Mouse (Mus musculus) kidney, postnatal 25 days (tissue): ENCODE data around the gene Tnfrsf11a.
"Not testable (repeated sequence)": the region's sequence is repeated elsewhere in the genome, so short reads cannot be mapped to it uniquely, and the experiment has no call there.

Experiments used
- DNase-seq, 2 experiments: peaks; one replicate each; pipeline ENCODE4 v3.0.0; 2021; ENCODE audit warnings: mixed read lengths in 2 of 2

Gene Tnfrsf11a

GRCm38 (mm10) chr1:105786731-105787357 lies 6.3 kb downstream of the Tnfrsf11a start:
- peak; percentile 34 to 64 for DNase-seq

- no peak for DNase-seq
These were observed 9.6 kb downstream of the Tnfrsf11a start for GRCm38 (mm10) chr1:105790103-105790502.

DNA sequence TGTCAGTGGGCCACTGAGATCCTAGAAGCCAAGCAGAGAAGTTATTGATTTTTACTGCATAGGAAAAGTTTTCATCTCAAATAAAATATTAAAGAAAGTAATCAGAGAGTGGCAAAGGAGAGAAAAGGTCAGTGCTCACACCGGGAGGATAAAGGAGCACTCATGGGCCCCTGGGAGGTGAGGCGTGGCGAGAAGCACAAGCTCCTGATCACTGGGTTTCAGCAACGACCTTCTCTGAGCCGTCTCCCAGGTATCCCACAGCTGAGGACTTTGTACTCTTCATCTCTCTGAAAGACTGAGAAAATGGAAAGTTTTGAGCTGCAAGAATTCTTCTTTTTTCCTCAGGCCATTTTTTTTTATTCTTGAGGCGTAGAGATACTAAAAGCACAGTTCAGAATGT lies 14.2 kb downstream of the Tnfrsf11a start:
- no peak for DNase-seq

- no peak for DNase-seq
These were observed 15.2 kb downstream of the Tnfrsf11a start for GRCm38 (mm10) chr1:105795705-105796104.

DNA sequence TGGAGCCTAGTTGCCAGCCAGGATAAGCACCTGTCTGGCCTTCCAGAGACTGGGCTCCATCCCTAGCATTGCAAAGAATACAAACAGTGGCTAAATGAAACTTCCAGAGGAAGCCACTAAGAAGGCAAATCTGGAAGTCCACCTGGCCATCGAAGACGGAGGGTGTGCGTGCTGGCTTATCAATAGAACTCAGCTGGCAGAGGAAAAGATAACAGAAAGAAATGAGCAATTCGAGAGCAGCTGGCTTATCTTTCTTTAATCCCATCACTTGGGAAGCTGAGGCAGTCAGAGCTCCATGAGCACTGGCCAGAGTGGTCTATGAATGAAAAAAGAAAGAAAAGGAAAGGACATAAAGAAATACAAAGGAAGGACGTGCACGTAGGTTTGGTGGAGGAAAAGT lies 20.1 kb downstream of the Tnfrsf11a start:
- no peak for DNase-seq

GRCm38 (mm10) chr1:105801252-105801651 lies 20.7 kb downstream of the Tnfrsf11a start:
- no peak for DNase-seq

GRCm38 (mm10) chr1:105802941-105803340 lies 22.4 kb downstream of the Tnfrsf11a start:
- DNase-seq = no peak

GRCm38 (mm10) chr1:105804285-105804684 lies 23.8 kb downstream of the Tnfrsf11a start:
- no peak for DNase-seq

DNA sequence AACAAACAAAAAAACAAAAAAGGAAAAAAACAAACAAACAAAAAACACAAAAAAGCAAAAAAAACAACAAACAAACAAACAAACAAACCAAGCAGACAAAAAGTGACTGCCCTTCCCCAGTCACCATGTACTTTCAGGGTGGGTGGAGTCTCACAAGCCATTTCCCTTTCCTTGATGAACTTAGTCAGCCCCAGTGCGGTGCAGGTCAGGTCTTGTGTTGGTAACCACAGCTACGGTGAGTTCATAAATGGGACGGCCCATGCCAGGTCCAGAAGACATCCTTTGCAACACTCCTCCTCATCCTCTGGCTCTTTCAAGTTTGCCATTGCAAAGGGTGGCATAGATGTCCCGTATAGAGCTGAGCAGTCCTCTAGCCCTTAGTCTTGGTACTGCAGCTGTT lies 25.0 kb downstream of the Tnfrsf11a start:
- no peak for DNase-seq

DNA sequence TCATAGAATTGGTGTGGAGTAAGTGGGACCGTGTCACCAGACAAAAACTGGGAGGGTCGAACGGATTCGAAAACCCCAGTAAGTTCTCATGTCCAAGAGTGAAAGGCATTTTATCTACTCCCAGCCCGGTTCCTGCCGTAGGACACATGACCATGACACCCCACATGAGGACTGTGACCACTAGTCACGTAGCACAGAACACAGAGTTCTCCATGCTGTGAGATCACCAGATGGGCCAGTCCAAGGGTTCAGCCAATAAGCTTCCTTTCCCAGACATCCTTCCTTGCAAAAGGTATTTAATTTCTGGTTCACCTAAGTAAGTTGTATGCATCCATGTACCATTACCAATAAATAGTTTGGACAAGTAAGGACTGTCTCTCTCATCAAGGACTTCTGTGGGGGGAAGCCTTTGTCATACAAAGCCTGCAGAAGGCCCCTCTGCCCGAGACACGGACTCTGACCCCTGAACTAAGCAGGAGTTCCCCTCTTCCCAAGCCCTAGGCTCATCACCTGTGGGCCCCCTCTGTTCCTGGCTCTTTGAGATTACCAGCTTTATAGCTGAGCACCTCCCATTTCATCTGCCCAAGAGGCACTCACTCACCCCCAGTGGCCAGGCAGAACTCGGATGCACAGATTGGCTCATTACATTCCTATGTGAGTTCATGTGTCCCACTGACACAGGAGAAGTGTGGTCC lies 26.7 kb downstream of the Tnfrsf11a start:
- DNase-seq = no peak

DNA sequence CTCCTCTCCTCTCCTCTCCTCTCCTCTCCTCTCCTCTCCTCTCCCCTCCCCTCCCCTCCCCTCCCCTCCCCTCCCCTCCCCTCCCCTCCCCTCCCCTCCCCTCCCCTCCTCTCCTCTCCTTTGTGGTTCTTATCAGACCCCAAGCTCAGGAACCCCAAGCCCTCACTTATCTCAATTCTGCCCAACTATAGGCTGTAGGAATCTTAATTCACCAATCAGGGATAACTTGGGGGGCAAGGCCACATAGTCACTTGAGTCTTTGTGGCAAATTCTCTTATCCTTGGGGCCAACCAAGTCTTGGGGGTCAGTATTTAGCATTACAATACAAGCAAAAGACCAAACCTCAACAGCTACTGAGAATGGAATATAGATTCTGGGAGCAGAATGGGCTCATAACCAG lies 31.5 kb downstream of the Tnfrsf11a start:
- DNase-seq = not testable (repeated sequence)

DNA sequence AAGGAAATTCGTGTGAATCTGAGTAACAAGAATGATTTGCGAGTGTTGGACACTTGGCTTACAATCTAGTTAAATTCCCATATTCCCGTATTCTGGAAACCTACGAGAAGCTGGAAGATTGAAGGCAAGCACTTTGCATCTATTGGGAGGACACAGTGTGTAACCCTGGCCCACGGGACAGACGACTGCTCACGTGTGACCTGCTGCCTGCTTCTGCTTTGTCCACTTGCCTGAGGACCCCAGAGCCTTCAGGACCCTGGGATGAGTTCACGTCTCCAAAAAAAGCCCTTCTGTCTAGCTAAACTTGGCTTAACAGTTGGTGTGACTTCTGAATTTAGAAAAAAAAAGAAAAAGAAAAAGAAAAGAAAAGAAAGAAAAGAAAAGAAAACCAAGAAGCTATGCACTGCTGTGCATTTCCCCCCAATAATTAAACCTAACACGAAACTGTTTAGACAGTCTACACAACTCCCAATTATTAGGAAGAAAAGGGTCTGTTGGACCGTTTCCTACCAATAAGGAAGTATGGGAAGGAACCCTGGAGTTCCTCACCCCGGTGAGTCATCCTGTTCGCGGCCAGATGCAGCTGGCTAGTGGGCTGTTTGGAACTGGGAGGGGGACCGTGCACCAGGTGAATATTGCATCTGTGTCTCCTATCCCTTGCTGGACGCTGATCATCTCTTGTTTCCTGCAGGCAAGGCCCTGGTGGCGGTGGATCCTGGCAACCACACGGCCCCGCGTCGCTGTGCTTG lies 32.6 kb downstream of the Tnfrsf11a start:
- DNase-seq = peak in 1 of 2 experiments; percentile 42

GRCm38 (mm10) chr1:105813709-105814061 lies 33.2 kb downstream of the Tnfrsf11a start:
- DNase-seq = no peak

- no peak for DNase-seq
These were observed 34.1 kb downstream of the Tnfrsf11a start for GRCm38 (mm10) chr1:105814402-105815270.

DNA sequence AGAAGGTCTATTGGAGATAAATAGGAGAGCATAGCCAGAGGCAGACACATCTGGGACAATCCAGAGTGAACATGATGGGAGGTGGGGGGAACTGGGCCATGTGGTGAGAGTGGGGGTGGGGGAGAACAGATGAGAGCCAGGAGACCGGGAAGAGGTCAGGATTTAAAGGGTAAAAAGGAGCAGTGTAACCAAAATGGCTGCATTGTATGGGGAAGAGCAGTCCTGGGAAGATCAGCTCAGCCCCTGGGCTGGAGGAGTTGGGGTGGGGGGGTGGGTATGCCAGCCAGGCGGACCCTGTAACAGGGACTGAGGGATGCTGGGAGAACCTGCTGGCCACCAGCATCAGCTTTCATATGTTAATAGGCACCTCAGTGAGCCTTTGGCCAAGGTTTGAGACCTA lies 34.8 kb downstream of the Tnfrsf11a start:
- DNase-seq = no peak

GRCm38 (mm10) chr1:105815736-105816135 lies 35.2 kb downstream of the Tnfrsf11a start:
- DNase-seq = no peak

DNA sequence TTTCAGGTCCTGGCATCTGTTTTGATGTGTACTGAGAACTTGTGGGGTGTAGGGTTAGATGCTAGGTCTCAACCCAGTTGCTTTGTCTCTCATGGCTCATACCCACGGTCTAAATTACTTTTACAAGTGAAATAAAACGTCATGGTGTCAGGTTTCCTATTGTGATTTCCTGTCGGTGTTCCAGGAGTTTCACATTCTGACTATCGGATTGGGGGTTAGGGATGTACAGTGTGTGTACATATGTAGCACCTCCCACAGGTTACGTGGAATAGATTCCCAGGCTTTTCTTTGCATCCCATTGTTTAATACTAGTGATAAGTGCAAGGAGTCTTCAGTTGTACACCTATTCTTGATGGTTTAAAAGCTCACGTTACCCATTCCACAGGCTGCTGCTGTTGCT lies 38.5 kb downstream of the Tnfrsf11a start:
- no peak for DNase-seq

DNA sequence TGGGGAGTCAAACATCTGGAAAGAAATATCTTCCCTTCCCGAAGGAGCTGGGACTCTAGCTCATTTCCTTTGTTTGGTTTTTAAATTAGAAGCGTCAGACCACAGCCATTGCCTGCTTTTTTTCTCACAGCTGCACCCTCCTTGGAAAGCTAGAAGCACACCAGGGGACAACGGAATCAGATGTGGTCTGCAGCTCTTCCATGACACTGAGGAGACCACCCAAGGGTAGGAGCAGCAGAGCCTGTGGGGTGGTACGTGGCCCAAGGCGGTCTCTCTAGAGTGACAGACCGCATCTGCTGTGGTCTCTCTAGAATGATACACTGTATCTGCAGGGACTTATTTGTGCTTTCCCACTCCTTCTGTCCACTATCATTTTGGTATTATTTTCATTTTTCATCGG lies 39.2 kb downstream of the Tnfrsf11a start:
- DNase-seq = no peak

- peak; percentile 56 to 70 for DNase-seq
These were observed 43.8 kb downstream of the Tnfrsf11a start for GRCm38 (mm10) chr1:105824356-105824755.

DNA sequence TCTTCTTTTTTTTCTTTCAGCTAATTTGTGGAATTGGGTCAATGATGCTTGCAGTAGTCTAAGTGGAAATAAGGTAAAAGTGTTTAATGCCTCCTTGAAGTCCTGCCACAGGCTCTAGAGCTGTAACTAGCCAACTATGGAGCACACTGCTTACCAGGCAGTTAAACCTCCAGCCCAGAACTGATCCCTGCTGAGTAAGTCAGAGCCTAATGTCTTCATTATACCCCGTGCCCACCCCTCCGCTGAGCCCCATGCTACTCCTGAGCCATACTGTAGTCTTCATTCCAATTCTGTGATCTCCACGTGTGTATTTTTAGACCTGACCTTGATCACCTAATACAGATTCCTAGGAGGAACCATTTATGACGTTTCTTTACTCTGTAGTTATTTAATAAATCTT lies 44.5 kb downstream of the Tnfrsf11a start:
- DNase-seq = no peak

GRCm38 (mm10) chr1:105827374-105827773 lies 46.9 kb downstream of the Tnfrsf11a start:
- DNase-seq = no peak

GRCm38 (mm10) chr1:105827786-105828345 lies 47.3 kb downstream of the Tnfrsf11a start:
- no peak for DNase-seq

DNA sequence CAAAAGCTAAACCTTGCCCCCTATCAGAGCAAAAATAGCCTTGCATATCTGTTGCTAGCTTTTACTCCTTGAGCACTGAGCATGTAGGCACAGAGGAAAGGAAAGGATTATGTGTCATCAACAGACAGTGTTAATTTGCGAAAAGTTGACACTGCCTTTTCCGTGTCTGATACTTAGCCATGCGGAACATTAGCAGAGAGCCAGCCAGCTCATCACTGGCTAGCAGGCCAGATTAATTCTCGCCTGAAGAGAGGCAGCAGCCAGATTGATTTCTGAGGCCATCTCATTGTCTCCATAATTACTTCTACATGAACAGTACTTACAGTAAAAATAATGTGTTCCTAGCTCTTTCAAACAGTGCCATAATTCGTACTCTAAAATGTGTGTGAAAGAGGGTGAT lies 48.7 kb downstream of the Tnfrsf11a start:
- no peak for DNase-seq
